Mouse (Mus musculus) retina, adult 2 months (tissue): ENCODE measurements at regions not wholly inside any gene's neighbourhood (a gene's known extent, or its start where the extent isn't known, plus 50 kb on each side); places are given as distances from the start of the nearest gene placed in this dataset.
A peak's percentile ranks its signal among the peaks of the same experiment; 100 is the strongest.
"Not testable (repeated sequence)": the region's sequence is repeated elsewhere in the genome, so short reads cannot be mapped to it uniquely, and the experiment has no call there.

Experiments
- DNase-seq: peaks from one replicate; pipeline ENCODE4 v3.0.0-alpha.2; 2012; ENCODE audit warnings: low read depth, low spot score

DNA sequence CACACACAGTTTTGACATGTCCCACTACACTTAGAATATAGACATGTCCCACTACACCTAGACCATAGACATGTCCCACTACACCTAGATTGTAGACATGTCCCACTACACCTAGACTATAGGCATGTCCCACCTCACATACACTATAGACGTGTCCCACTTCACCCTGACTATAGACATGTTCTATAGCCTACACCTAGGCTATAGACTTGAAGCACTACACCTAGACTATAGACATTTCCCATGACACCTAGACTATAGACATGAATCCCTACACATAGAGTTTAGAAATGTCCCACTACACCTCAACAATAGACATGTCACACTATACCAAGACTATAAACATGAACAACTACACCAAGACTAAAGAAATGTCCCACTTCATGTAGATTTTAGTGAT lies 2580.9 kb downstream of the Gm37988 start:
- DNase-seq = no peak

DNA sequence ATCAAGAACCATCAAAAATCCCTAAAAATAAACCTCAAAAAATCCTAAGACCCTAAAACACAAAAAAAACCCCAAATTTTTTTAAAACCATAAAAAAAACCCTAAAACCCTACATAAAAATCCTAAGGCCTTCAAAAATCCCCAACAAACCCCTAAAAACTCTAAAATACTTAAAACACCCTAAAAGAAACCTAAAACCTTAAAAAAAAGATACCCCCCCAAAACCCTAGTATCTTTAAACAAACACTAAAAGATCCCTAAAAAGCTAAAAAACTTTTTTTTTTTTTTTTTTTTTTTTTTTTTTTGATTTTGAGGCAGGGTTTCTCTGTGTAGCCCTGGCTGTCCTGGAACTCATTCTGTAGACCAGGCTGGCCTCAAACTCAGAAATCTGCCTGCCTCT lies 2585.8 kb downstream of the Gm37988 start:
- DNase-seq = no peak

DNA sequence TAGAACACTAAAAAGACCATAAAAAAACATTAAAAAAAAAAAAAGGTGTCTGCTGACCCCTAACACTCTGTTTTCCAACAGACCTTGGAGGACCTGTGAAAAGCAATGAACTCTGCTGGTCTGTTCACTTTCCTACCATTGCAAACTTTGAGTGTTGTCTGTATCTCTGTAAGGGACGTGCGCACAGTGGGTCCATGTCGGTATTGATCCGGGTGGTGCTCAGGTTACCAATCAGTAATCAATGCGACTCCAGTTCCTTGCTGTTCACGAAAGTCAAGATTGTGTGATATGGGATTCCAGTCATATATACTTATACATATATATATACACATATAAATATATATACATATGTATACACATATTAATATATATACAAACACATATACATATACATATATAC lies 2586.5 kb downstream of the Gm37988 start:
- DNase-seq = no peak

DNA sequence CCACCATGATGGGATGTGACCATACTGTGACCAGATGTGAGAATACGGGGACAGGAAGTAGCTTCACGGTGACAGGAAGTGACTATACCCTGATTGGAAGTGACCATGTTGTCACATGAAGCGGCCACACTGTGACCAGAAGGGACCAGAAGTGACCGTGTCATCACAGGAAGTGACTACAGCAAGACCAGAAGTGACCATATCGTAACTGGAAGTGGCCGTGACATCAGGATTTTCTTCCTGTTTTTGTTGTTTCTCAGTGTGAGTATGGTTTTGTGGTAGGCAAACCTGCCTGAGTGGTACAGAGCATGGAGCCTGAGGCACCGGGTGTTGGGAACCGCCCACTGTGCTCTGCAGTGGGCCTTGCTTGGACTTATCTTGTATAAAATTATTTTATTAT lies 2587.8 kb downstream of the Gm37988 start:
- DNase-seq = no peak

DNA sequence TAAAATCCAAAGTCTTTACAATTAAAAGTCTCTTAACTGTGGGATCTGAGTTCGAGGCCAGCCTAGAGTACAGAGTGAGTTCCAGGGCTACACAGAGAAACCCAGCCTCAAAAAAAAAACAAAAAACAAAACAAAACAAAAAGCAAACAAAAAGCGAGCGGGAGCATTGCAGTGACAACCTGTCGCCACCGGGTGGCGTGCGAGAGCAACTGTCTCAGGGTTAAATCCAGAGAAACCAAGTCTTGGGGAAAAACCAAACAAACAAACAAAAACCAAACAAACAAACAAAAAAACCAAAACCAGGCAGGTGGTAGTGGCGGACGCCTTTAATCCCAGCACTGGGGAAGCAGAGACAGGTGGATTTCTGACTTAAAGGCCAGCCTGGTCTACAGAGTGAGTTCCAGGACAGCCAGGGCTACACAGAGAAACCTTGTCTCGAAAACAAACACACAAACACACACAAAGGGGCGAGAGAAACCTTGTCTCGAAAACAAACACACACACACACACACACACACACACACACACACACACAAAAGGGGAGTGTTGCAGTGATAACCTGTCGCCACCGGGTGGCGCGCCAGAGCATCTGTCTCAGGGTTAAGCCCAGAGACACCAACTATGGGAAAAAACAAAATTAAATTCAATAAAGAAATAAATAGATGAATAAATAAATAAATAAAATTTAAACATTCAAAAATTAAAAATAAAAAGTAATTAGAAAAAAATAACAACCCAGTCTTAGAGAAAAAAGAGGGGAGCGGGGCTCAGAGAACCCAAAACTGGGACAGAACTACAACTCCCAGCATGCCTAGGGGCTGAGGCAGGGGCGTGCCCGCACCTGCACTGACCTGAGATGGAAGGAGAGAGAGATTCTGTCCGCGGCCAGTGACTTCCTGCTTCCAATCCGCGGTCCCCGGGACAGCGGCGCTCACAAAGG lies 2589.4 kb downstream of the Gm37988 start:
- DNase-seq = peak; percentile 88

DNA sequence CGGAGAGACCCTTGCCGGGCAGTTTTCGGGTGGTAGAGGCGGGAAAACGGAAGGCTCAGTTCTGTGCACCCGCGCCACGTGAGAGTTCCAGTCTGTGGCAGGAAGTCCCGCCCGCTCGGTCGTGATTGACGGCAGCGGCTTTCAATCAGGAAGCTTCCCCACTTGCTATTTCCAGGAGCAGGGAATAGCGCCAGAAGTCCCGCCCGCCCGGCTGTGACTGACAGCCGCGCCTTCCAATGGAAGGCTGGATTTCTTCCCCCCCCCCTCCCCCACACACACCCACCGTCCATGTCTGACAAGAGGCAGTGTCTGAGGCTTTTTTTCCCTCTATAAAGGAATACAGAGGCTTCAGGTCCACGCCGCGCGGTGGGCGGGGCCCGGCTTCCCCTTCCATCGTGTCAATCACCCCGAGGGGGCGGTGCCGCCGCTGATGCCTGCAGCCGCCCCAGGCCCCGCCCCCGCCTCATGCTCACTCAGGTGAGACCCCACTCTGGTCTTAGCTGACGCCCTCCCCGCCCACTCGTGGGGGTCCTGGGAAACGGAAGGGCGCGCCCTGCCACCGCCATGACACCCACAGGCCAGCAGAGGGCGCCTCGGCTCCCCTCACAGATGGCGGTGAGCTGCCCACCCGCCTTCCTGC lies 2590.2 kb downstream of the Gm37988 start:
- peak; percentile 96 for DNase-seq

DNA sequence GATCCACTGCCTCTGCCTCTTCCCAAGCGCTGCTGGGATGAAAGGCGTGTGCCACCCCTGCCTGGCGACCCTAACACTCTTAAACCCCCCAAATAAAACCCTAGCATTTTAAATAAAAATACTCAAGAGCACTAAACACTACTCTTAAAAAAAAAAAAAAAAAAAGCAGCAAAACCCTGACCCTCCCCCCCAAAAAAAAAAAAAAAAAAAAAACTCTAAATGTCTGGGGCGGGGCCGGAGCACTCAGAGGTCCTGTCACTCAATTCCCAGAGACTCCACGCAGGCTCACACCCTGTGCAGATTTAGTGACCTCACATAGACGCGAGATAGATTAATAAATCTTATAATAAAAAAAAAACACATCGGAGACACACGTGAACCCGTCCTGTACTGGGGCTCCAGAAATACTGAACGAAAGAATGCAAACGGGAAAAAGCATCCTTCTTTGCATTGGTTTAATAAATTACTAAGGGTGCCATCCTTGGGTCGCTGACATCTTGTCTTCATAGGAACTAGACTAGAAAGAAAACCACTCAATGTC lies 2591.1 kb downstream of the Gm37988 start:
- DNase-seq = no peak

DNA sequence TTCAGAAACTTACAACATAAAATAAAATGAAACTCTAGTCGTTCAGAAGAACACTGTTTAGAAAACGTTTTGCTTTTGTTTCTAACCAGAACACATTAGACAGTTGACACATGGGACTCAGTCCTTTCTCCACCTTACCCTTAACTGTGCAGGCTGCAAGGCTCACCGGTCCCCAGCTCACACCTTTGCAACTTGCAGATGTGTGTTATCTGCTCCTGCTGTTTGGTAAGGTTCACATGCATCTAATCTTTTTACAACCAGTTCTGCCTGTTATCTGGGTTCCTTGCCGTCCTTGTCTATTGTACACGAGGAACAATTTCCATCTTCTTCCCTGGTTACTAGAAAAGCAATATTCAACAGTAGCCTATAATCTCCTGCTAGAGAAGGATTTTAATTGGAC lies 2598.0 kb downstream of the Gm37988 start:
- not testable (repeated sequence) for DNase-seq

DNA sequence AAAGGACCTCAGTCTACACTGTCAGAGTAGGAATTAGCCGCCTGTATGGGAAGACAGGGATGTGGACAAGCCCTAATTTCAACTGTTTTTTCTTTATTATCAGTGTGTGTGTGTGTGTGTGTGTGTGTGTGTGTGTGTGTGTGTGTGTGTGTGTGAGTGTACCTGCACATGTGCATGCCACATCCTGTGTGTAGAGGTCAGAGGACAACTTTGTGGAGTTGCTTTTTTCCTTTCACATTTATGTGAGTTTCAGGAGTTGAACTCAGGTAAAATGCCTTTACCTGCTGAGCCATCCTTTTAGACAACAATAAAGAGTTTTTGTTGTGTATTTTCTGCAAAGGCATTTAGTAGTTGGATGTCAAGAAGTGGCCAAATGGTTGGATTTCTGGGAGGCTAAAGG lies 2606.8 kb downstream of the Gm37988 start:
- no peak for DNase-seq

DNA sequence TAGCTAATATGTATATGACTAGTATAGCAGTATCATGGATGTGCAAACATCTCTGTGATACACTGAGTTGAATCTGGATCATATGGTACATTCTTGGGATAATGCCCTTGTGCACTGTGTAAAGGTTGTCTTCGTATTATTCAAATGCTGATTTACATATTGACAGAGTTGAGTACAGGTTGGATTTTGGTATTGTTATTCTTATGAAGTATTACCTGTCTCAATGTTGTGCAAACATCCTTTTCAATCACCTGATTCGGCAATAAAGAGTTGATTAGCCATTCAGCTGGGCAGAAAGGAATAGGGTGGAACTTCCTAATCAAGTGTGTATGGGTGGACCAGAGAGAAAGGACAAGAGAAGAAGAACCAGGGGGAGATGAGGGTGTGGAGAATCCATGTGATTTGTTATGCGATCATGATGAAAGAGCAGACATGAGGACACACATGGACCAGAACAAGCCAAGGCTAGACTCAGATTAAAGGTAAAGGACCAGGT lies 2644.0 kb downstream of the Gm37988 start:
- DNase-seq = no peak

DNA sequence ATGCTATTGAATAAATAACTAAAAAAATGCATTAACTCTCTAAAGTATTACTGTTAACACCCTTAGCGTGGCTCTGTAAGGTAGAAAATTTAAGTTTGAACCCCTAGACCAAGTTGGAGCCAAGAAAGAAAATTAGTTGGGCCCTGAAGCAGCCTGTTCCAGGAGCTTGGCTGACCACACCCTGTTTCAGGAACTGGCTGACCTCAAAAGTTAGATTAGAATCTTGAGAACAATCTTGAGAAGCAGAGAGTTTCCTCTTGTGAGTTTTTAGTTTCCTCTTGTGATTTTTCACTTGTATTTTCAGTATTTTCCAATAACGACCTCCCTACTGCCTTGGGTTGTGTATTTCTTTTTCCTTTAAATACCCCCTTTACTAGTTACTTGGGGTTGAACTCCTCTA lies 2647.2 kb downstream of the Gm37988 start:
- no peak for DNase-seq

DNA sequence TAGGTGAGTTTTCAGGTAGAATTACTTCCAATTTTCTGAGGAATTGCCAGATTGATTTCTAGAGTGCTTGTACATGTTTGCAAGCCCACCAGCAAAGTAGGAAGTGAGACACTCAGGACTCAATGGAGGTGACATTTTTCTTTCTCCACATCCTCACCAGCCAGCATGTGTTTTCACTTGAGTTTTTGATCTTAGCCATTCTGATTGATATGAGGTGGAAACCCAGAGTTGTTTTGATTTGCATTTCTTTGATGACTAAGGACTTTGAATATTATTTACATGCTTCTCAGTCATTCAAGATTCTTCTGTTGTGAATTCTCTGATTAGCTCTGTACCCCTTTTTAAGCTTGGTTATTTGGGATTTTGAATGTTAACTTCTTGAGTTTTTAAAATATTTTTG lies 2650.2 kb downstream of the Gm37988 start:
- DNase-seq = no peak

DNA sequence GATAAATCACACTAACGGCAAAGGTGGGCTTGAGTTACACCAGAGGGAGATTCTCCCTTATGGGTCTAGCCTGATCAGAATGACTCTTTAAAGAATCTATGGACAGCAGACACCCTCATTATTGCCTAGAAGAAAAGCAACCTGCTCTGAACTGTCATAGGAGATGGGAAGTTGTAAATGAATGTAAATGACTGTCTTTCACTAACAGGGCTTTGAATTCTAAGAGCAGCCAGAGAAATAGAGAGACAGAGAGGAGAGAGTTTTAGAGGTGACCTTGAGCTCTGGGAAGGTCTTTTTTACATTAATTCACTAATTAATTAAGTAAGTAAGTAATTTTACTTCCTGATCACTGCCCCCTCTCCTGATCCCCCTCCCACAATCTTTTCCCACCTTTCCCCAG lies 2686.4 kb downstream of the Gm37988 start:
- DNase-seq = no peak

DNA sequence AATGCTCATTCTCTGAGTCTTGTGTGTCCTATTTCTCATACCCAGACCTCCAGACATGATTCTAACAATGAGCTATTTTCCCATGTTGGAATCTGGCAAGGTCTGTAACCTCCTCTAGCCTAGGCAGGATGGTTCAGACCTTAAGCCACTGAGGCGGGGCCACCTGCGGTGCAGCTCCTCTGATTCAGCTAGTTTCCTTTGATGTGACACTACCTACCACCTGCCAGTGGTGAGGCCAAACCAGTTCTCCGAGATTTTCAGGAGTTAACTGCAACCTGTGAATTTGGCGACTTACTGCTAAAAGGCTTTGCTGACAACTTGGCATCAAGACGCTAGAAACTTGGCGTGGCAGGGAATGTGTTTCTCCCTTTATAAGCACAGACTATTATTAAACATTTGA lies 2691.3 kb downstream of the Gm37988 start:
- DNase-seq = no peak

DNA sequence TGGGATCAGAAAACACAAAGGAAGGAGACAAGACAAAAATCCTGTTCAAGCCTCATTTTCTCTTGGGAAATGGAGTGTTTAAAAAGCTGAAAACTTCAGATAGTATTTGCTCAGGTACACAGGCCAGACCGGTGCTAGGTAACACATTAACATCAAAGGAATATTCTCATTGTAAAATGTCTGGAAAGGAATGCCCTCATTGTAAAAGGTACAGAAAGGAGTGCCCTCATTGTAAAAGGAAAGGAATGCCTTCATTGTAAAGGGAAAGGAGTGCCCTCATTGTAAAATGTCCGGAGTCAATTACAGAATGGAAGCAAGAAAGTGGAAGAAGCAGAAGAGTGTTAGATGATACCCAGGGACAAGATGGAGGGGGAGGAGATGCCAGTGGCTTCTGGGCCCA lies 2694.7 kb downstream of the Gm37988 start:
- DNase-seq = no peak

DNA sequence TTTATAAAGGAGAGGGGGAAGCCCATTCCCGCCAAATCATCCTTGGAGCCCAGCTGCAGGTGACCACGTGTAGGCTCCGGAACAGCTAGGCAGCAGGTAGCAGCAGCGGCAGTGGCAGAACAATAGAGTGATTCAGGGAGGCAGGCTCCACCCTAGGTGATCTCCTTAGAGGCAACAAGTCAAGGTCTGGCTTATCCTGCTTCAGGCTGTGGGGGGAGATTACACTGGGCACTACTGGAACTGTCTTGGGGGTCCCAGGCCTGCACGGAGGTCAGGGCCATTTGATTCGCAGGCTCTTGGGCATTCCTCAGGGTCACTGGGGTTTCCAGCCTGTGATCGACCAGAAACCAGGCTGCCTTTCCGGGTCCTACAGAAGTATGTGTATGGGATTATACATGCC lies 2711.1 kb downstream of the Gm37988 start:
- no peak for DNase-seq

DNA sequence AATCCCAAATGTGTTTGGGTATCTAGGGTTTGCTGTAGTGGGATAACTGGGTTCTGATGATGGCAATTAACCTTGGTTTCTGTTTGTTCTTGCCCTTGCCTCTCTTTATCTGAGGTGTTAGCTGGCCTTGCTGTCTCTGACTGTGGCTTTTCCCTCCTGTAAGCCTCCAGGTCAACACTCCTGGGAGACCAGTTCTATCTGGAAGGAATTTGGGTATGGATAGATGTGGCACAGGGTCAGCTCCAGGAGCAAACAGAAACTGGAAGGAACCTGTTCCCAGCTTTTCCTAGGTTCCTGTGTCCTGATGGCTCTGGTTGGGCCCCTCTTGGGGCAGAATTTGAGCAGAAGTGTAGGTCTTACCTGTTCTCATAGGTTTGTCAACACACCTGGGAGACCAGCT lies 2725.8 kb downstream of the Gm37988 start:
- no peak for DNase-seq

DNA sequence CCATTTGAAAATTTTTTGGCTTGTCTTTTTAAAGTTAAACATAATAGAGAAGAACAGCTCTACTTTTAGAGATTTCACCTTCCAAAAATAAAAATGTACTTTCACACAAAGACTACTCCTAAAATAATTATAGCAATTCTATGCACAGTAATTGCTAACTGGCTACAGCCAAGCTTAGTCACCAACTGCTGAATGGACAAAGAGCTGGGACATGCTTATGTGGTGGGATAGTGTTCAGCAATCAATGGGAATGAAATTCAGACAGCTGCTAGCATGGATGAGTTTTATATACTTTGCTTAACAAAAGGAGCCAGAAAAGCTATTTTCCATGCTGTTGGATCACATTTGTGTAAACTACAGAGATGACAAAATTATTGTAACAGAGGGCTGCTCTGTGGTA lies 2727.5 kb downstream of the Gm37988 start:
- DNase-seq = no peak

DNA sequence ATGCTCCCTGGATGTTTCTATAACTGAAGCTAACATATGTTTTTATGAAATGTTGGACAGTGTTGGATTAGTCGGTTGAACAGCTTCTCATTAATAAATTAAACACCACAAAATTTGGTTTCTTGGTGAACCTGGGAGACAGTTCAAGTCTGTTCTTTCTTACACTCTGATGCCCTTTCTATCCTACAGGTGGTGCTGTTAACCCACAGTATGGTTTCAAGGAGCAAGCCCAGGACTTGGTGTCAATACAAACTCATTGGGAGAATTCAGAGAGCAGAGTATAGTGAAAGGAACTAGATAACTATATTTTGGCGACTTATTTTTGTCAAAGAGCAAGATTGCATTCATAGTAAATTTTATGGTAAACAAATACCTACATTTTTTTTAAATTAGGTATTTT lies 2735.8 kb downstream of the Gm37988 start:
- DNase-seq = peak; percentile 13

DNA sequence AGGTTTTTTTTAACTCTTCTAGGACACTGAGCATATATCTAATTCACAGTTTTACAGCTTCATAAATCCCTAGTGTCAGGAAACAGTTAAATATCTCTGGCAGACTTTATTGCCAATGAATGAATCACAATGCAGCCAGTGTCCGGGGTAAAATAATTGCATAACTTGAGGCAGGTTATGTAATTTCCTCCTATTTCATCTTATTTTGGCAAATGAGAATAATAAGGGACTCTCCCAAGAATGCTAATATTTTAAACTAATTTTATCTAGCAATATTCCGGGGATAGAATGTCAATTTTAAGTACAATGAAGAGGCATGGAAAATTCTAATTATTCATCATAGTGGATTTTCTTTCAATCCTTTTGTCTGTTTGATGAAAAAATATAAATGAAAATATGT lies 2740.6 kb downstream of the Gm37988 start:
- DNase-seq = no peak

DNA sequence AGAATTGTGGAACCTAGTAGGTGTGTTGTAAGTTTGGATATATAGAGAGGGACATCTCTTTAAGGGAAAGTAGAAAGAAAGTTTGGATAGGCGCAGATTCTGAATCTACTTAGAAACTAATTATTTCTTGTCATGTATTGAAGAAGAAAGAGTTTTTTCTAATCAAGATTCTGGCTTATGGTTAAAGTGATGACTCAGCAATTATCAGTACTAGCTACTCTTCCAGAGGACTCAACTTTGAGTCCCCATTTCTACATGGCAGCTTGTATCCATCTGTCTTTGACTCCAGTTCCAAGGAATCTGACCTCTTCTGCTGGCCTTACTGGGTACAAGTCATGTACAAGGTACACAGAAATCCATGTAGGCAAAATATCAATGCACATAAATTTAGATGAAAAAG lies 2767.1 kb downstream of the Gm37988 start:
- no peak for DNase-seq

DNA sequence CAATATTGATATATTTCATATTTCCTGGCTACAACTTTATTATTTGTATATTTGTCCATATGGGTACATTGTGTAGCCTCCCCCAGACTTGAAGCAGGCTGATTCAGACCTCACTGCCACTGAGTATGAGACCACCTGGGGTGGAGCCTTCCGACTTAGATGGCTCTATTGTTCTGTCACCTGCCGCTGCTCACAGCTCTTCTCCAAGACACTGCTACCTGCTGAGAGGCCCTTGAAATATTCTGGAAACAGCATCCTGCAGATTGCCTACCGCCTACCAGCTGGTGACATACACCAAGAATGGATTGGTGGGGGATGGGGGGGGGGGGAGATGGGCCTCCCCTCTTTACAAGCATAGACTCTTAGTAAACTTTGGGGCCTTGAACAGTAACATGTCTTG lies 2778.7 kb downstream of the Gm37988 start:
- DNase-seq = no peak

DNA sequence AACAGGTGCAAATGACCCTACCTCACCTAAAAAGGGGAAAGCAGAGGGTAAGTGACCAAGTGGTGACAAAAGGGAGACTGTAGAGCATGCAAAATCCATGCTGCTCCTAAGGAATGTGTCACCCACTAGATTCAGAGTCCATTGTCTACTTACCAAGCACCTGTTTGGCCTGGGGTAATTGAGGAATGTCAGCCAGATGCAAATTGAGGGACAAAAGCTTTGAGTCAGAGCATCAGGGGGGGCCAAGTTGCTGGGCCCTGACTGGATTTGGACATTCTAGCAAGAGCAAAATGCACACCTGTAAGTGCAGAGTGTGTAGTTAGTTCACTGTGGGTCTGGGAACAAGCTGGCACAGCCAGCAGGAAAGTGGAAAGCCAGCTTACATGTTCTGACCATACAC lies 2783.6 kb downstream of the Gm37988 start:
- no peak for DNase-seq
